In the genomic region with DNA sequence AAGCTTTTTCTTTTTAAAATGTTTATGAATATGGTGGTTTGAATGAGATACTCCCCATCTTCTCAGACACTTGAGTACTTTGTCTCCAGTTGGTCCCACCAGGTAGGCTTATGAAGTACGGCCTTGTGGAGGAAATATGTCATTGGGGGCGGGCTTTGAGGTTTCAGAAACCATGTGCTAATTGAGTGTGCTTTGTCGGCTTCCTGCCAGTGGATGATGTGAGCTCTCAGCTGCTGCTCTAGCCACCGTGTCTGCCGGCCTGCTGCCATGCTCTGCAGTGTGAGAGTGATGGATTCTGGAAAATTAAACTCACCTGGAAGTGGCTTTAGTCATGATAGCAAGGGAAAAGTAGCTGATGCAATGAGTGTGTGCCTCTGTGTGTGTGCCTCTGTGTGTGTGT, we compare ENCODE assay signal across 11 mouse cellular contexts. TPM values are rescaled to one million over a fixed set of nuclear protein-coding genes. Genes with fewer than 3 reads are reported as not detected.
DNase-seq lines count a peak whose midpoint lies in the region; ATAC-seq lines count a peak whose summit lies in the region.
"Had no signal": no experiment of that assay in that cellular context is flagged by ENCODE, and none has a peak within 500 bp of the region (broad histone marks: within the 10 kb centered on the region; RNA-seq: fewer than 3 reads in every experiment).

No protein-coding gene starts in this region.

- no peaks in the 10 kb centered on the region for H3K9me3 ChIP-seq in kidney, embryonic 15.5 days (replicated peaks)
- H3K9me3 ChIP-seq in heart, embryonic 12.5 days (replicated peaks): no peaks in the 10 kb centered on the region

- no peak overlapping the region for H3K4me2 ChIP-seq in kidney, embryonic 15.5 days
- H3K4me2 ChIP-seq in heart, embryonic 12.5 days: no peak overlapping the region

- no peaks in the 10 kb centered on the region for H3K27me3 ChIP-seq in kidney, embryonic 15.5 days
- no peaks in the 10 kb centered on the region for H3K27me3 ChIP-seq in heart, embryonic 12.5 days (replicated peaks)

- no peak overlapping the region for H3K9ac ChIP-seq in kidney, embryonic 15.5 days
- no peak overlapping the region for H3K9ac ChIP-seq in heart, embryonic 12.5 days

- ATAC-seq in kidney, embryonic 15.5 days (replicated peaks; ENCODE audit: low FRiP score): no peak
- ATAC-seq in heart, embryonic 12.5 days (ENCODE audit: insufficient number of reproducible peaks, low FRiP score): no peak

- DNase-seq in cerebellum, postnatal 10 days: peak; percentile 84 to 86
- no peak for DNase-seq in cerebellum, adult 9-11 months
- DNase-seq in kidney, postnatal 14 days: peak; percentile 12
- peak; percentile 44 for DNase-seq in thymus, postnatal 0 days (ENCODE audit: low spot score)
- no peak for DNase-seq in thymus, adult 18-20 months
- DNase-seq in thymus, postnatal 4 days: peak; percentile 49
- DNase-seq: cerebellum, adult 9-10 months; kidney, adult 8-10 months had no signal

- H3K36me3 ChIP-seq in kidney, embryonic 15.5 days: peaks cover 24% of the 10 kb centered on the region
- peaks cover 21% of the 10 kb centered on the region for H3K36me3 ChIP-seq in heart, embryonic 12.5 days

- no peak overlapping the region for H3K4me3 ChIP-seq in kidney, embryonic 15.5 days (replicated peaks)
- no peak overlapping the region for H3K4me3 ChIP-seq in heart, embryonic 12.5 days

- no peak overlapping the region for H3K27ac ChIP-seq in kidney, embryonic 15.5 days
- no peak overlapping the region for H3K27ac ChIP-seq in heart, embryonic 12.5 days (ENCODE audit: poor library complexity, severe bottlenecking)

- 47% methylated on average over 5 of the region's 5 CpGs for WGBS in kidney, embryonic 15.5 days
- WGBS in heart, embryonic 12.5 days: 51% methylated on average over 5 of the region's 5 CpGs

- peaks cover 6% of the 10 kb centered on the region; the same call in 1 of the 2 replicates for H3K4me1 ChIP-seq in kidney, embryonic 15.5 days
- peaks cover 28% of the 10 kb centered on the region for H3K4me1 ChIP-seq in heart, embryonic 12.5 days (replicated peaks)

RNA-seq across cellular contexts. Expression of gene Igdcc4, which starts 13.8 kb away (rescaled TPM):
- 11.8 and 13.5 TPM in 2 replicates for polyA plus RNA-seq in kidney, embryonic 15.5 days (2015; fragmentation: Nextera tagmentation; extraction: Ambion mirVana)
- 4.9 and 5.0 TPM in 2 replicates for polyA plus RNA-seq in thymus, postnatal 0 days (2015; fragmentation: Nextera tagmentation; extraction: Ambion mirVana)
- 12.9 and 13.0 TPM in 2 replicates for polyA plus RNA-seq in heart, embryonic 12.5 days (2016; fragmentation: Nextera tagmentation; extraction: Ambion mirVana)

RNA-seq across cellular contexts. Expression of gene Igdcc3, which starts 53.5 kb away (rescaled TPM):
- polyA plus RNA-seq in kidney, embryonic 15.5 days (2015; fragmentation: Nextera tagmentation; extraction: Ambion mirVana): 3.5 and 4.2 TPM in 2 replicates
- polyA plus RNA-seq in thymus, postnatal 0 days (2015; fragmentation: Nextera tagmentation; extraction: Ambion mirVana): 0.09 TPM in 1 of 2 replicates, not detected in the other
- polyA plus RNA-seq in heart, embryonic 12.5 days (2016; fragmentation: Nextera tagmentation; extraction: Ambion mirVana): 4.8 and 5.5 TPM in 2 replicates
- polyA plus RNA-seq: C2C12 had no signal

RNA-seq across cellular contexts. Expression of gene Dpp8, which starts 55.3 kb away (rescaled TPM):
- polyA plus RNA-seq in kidney, embryonic 15.5 days (2015; fragmentation: Nextera tagmentation; extraction: Ambion mirVana): 35.2 and 37.3 TPM in 2 replicates
- 29.4 and 30.6 TPM in 2 replicates for polyA plus RNA-seq in thymus, postnatal 0 days (2015; fragmentation: Nextera tagmentation; extraction: Ambion mirVana)
- 42.6 and 44.3 TPM in 2 replicates for polyA plus RNA-seq in heart, embryonic 12.5 days (2016; fragmentation: Nextera tagmentation; extraction: Ambion mirVana)

Comparison
In these comparisons a context has a peak if more than half of its experiments do, and no peak if none do; other contexts are left out.
1. DNase-seq: peak in cerebellum, postnatal 10 days (2 of 2), kidney, postnatal 14 days (single experiment), thymus, postnatal 0 days (single experiment) and thymus, postnatal 4 days (single experiment); none in cerebellum, adult 9-11 months (single experiment) and thymus, adult 18-20 months (0 of 2).